Mouse (Mus musculus) T-helper 2 cell (primary cell): Measurements from ENCODE around the gene Fam89a.

Experiments
- in situ Hi-C: fragments of 300-600 bp; cut with MboI, MseI; formaldehyde crosslinking; loops from one replicate; pipeline ENCODE4 v1.15.1; 2025; ENCODE audit warnings: high pct_unique_total_duplicates

Gene Fam89a

DNA sequence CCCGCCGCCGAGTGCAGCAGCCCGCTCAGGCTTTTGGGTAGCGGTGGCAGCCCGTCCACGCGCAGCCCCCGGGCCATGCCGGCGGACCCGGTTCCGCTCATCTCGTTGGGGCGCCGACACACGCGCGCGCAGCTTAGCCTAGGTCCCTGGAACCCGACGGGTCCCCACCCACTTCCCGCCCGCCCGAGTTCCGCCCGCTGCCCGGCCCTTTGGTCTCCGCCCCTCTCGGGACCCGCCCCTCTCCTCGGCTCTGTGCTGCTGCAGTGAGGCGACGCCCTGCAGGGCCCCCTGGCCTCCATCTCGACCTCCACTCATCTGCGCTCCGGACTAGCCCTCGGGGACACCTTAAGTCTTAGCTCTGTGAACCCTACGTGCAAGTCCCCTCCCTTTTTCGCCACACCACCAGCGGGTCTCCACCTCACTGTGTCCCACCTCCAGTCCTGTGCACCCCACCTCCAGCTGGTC lies at the start of gene Fam89a:
TSS of gene Fam89a (minus strand) at position 124 of the 465 bp plus-strand sequence.
- in situ Hi-C loops: no loop called here

- in situ Hi-C loops: no loop called here
Observed at GRCm38 (mm10) chr8:124800542-124800941, 48.9 kb upstream of the Fam89a start.

- in situ Hi-C loops: no loop called here
Observed at GRCm38 (mm10) chr8:124795781-124796488, 44.3 kb upstream of the Fam89a start.

DNA sequence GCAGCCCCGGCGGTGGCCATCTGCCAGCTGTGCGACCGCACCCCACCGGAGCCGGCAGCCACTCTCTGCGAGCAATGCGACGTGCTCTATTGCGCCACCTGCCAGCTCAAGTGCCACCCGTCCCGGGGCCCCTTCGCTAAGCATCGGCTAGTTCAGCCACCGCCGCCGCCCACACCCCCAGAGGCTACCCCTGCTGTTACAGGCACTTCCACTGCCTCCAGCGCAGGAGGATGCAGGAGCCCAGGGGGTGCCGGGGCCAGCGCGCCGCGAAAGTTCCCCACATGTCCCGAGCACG lies 42.8 kb upstream of the Fam89a start:
- in situ Hi-C loops: no loop called here

DNA sequence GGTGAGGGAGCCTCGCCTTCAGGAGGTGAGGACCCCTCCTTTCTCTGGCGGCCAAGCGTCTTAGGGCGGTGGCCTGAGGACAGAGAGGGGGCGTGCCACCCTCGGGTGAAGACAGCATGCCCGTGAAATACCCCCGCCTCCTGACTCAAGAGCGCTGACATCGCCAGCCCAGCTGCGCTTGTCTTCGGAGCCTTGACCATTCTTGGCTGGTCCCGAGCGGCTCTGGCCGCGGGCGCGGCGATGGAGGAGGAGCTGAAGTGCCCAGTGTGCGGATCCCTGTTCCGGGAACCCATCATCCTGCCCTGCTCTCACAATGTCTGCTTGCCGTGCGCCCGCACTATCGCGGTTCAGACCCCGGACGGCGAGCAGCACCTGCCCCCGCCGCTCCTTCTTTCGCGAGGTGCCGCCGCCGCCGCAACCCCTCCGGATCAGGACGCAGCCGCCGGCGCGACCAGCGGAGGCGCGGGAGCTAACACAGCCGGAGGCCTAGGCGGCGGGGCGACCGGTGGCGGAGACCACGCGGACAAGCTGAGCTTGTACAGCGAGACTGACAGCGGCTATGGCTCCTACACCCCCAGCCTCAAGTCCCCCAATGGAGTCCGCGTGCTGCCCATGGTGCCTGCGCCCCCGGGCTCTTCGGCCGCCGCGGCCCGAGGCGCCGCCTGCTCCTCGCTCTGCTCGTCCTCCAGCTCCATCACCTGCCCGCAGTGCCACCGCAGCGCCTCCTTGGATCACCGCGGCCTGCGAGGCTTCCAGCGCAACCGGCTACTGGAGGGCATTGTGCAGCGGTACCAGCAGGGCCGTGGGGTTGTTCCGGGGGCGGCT lies 42.2 kb upstream of the Fam89a start:
- in situ Hi-C loops: no loop called here

DNA sequence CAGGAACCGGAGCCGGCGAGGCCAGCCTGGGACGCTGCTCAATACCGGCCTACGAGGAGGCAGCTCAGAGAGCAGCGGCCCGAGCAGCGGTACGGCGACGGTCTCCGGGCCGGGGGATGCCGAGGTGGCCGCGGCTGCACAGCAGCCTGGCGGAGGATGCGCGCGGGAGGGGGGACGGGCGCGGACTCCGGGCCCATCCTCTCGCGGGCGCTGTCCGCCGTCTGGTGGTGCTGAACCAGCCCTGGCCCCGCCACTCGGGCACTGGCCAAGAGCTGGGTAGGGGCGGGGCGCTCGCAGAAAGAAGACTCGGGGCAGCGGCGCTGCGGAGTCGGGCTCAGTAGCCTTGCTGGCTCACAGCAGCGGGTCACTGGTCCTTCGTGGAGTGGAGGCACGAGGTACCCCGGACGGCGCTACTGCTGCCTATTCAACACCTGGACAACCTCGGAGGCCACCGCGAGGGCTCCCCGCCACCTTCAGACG lies 41.6 kb upstream of the Fam89a start:
- in situ Hi-C loops: no loop called here

DNA sequence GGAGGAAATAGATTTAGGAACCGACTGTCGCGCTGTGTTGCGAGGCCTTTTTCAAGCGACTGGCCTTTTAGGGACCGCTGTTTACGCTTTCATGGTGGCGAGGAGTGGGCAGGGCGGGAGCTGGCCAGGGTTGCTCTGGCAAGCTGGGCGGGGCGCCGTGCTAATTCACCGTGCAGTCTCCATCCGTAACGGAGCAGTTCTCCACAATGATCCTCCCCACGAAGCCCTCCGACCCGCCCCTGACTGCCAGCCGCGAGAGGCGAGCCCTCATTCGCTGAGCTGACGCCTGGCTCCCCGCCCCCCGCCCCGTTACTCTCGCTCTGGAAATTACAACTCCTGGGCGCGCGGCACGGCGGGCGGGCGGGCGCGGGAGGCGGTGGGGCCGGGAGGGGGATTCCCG lies 41.1 kb upstream of the Fam89a start, which contains the start of gene Trim67:
TSS of gene Trim67 (plus strand) at position 385 of the 400 bp plus-strand sequence.
- in situ Hi-C loops: no loop called here

DNA sequence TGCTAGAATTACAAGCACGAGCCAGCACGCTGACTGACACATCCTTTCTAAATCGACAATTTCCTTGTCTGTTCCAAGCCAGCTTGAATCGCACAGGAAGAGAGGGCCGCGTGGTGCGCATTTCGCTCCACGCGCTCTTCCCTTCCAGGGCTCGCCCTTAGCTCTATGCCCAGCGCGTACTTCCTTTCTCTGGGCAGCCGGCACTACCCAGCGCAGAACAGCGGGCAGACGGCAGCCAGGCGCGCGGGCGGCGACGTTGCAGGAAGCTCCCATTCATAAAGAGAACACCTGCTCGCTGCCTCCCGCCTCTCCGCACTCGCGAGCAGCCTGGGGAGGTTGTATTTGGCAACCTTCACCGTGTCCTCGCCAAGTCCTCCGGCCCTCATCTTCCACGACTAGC lies 40.6 kb upstream of the Fam89a start:
- in situ Hi-C loops: no loop called here

GRCm38 (mm10) chr8:124791751-124792150 lies 40.1 kb upstream of the Fam89a start:
- in situ Hi-C loops: no loop called here

DNA sequence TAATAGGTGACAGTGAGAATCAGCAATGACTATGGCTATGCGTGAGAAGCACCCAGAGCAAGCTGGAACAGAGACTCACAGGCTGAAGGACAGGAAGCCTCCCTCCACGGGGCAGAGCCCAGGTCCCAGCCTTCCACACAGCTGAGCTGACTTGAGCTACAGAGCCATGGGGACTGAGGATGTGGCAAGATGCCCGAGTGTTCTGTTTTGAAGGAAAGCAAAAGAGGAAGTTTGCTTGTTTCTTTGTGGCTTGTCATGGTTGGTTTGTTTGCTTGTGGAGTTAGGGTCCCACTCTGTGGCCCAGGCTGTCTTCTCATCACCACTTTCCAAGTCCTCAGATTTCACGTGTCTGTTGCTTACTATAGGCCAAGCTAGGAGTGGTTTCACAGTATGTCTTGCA lies 39.0 kb upstream of the Fam89a start:
- in situ Hi-C loops: no loop called here

GRCm38 (mm10) chr8:124784613-124785012 lies 33.0 kb upstream of the Fam89a start:
- in situ Hi-C loops: no loop called here

- in situ Hi-C loops: no loop called here
Observed at GRCm38 (mm10) chr8:124783228-124783627, 31.6 kb upstream of the Fam89a start.

DNA sequence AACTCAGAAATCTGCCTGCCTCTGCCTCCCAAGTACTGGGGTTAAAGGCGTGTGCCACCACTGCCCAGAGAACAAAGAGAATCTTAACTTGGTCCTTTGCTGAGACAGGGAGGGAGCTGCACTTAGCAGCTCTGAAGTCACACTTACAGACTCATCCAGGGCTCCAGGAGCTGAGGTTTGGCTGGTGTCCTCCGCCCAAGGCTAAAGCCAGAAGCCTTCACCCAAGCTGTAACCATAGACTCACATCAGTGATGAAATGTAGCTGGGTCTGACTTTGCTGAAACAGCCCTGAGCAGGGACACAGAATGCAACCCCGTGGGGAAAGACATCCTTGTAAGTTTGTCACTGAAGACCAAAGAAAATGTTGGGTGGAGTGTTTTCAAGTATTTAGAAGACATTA lies 30.8 kb upstream of the Fam89a start:
- in situ Hi-C loops: no loop called here

- in situ Hi-C loops: no loop called here
Observed at GRCm38 (mm10) chr8:124780236-124780635, 28.6 kb upstream of the Fam89a start.

GRCm38 (mm10) chr8:124775695-124776094 lies 24.1 kb upstream of the Fam89a start:
- in situ Hi-C loops: no loop called here

- in situ Hi-C loops: no loop called here
Observed at GRCm38 (mm10) chr8:124772389-124772788, 20.8 kb upstream of the Fam89a start.

- in situ Hi-C loops: loop anchor here (5.0 kb wide), 1 partner anchor 146 kb away; no protein-coding TSS in a partner anchor
Observed at GRCm38 (mm10) chr8:124763061-124763460, 11.4 kb upstream of the Fam89a start.

DNA sequence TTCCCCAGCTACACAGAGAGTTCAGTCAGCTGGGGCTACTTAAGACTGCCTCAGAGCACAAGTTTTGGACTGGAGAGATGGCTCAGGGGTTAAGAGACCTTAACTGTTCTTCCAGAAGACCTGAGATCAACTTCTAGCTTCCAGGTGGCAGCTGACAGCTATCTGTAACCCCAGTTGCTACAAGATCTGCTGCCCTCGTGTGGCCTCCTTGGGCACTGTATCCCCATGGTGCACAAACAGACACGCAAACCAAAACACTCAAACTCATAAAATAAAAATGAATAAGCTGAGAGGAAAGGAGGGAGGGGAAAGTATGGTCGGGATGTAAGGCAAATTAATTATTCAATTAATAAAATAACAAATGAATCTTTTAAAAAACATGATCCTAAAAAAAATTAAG lies 6.9 kb upstream of the Fam89a start:
- in situ Hi-C loops: no loop called here

- in situ Hi-C loops: no loop called here
Observed at GRCm38 (mm10) chr8:124756601-124757000, 5.0 kb upstream of the Fam89a start.

- in situ Hi-C loops: no loop called here
Observed at GRCm38 (mm10) chr8:124756153-124756552, 4.5 kb upstream of the Fam89a start.

DNA sequence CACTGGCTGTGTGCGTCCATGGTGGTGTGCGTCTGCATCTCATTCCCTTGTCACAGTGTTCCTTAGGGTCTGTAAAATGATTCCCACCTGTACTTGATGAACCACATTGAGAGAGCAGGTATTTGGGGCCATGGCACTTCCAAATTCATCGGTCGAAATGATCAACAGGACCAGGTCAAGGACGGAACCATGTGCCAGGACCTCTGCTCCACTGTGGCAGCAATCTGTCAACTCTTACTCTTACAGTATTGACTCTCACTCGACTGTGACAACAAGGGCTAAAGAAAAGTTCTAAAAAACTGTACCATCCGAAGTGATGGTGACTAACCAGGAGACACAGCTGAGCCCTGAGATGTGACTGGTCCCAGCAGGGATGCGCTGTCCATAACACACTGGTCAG lies 3.8 kb upstream of the Fam89a start:
- in situ Hi-C loops: no loop called here

DNA sequence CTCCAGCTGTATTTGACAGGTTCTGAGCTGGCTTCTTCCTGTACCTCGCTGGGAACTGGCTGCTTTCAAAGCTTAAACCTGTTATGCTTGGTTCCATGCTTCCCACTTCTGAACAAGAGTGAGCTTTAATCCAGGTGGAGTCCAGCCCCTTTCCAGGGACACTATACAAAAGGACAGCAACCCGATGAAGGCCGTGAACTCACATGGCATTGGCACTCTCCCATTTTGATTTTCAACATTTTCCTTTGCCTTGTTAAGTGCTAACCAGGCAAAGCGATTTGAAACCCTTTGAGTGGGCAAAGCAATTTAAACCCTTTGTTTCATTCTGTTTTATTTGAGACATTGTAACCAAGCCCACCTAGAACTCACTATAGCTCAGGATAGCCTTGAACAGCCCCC lies 3.2 kb upstream of the Fam89a start:
- in situ Hi-C loops: no loop called here
